Mouse (Mus musculus) intestine, postnatal 0 days (tissue): ENCODE measurements around the gene Gba. TPM values are rescaled to one million over a fixed set of nuclear protein-coding genes. Genes with fewer than 3 reads are reported as not detected.

ENCODE experiments used
- ATAC-seq: fragments of 200-750 bp; cut with Nextera tagmentation; 2 replicates; pipeline ENCODE4 v1.8.0; 2017; ENCODE audit warnings: mild to moderate bottlenecking, moderate TSS enrichment, moderate library complexity
- H3K27ac ChIP-seq: fragments of 300-500 bp; sonication (generic); 2 replicates; pipeline ENCODE4 v1.5.1; 2014; ENCODE audit warnings: mild to moderate bottlenecking, low read depth, low read length, moderate library complexity
- H3K27me3 ChIP-seq: fragments of 300-500 bp; sonication (generic); replicated peaks from 2 replicates; pipeline ENCODE4 v1.6.1; 2014; ENCODE audit warnings: low read length, mixed read lengths; ENCODE audit not compliant: control insufficient read depth, insufficient read depth
- H3K36me3 ChIP-seq: fragments of 300-500 bp; sonication (generic); 2 replicates; pipeline ENCODE4 v1.6.1; 2014; ENCODE audit warnings: mild to moderate bottlenecking, moderate library complexity; ENCODE audit not compliant: control insufficient read depth, insufficient read depth
- H3K4me1 ChIP-seq: fragments of 300-500 bp; sonication (generic); replicated peaks from 2 replicates; pipeline ENCODE4 v1.6.1; 2014; ENCODE audit warnings: antibody characterized with exemption, low read length, mixed read lengths; ENCODE audit not compliant: control insufficient read depth, insufficient read depth
- H3K4me2 ChIP-seq: fragments of 300-500 bp; sonication (generic); replicated peaks from 2 replicates; pipeline ENCODE4 v1.6.1; 2014; ENCODE audit warnings: low read depth, mild to moderate bottlenecking, moderate library complexity
- H3K4me3 ChIP-seq: fragments of 300-500 bp; sonication (generic); 2 replicates; pipeline ENCODE4 v1.5.1; 2014; ENCODE audit warnings: low read depth, low read length
- H3K9ac ChIP-seq: fragments of 300-500 bp; sonication (generic); 2 replicates; pipeline ENCODE4 v1.6.1; 2014; ENCODE audit warnings: mild to moderate bottlenecking, low read depth, low read length
- H3K9me3 ChIP-seq: fragments of 300-500 bp; sonication (generic); 2 replicates; pipeline ENCODE4 v1.6.1; 2016; ENCODE audit warnings: mixed run types; ENCODE audit not compliant: control insufficient read depth
- CTCF ChIP-seq: sonication (generic); IDR thresholded peaks from 2 replicates; pipeline ENCODE4 v1.5.1; 2016; ENCODE audit warnings: low read depth, mild to moderate bottlenecking, control low read depth, antibody characterized with exemption, moderate library complexity
- WGBS: fragments of 180-500 bp; shearing (Covaris S2); extraction: QIAGEN DNeasy Blood & Tissue Kit; methylation state at CpG from one replicate; pipeline ENCODE4 v1.1.7; 2014; 5-methylcytosine and 5-hydroxymethylcytosine counted together
- polyA plus RNA-seq: library from polyadenylated mRNA; unstranded; fragments of >200 nt; fragmentation: Nextera tagmentation; extraction: Ambion mirVana; gene quantifications from 2 replicates; pipeline ENCODE4 v1.2.1, GENCODE M21; 2015

The Gba gene
- polyA plus RNA-seq, 1 experiment from 2014 or later: 140 TPM

- Histone ChIP-seq H3K9me3 (no peaks in the 10 kb centered on the region), H3K36me3 (no peaks in the 10 kb centered on the region; the same call in 1 of the 2 replicates), H3K4me2 (no peak overlapping the region), H3K27me3 (no peaks in the 10 kb centered on the region), H3K4me3 (no peak overlapping the region), H3K9ac (no peak overlapping the region), H3K27ac (no peak overlapping the region), H3K4me1 (0 out of 2 replicates have a peak, but pooled peaks cover 7% of the 10 kb centered on the region)
- 88% methylated on average over 21 of the region's 21 CpGs for WGBS
- ATAC-seq: no peak
- TF ChIP-seq CTCF: no peak
These were observed 35.0 kb downstream of the Gba start for GRCm38 (mm10) chr3:89237682-89238081.

- Histone ChIP-seq H3K4me2 (peak overlapping the region; percentile 57), H3K9ac (no peak overlapping the region), H3K27me3 (no peaks in the 10 kb centered on the region), H3K36me3 (no peaks in the 10 kb centered on the region; the same call in 1 of the 2 replicates), H3K4me1 (0 out of 2 replicates have a peak, but pooled peaks cover 7% of the 10 kb centered on the region), H3K27ac (peak overlapping the region; percentile 15; the same call in 1 of the 2 replicates), H3K4me3 (no peak overlapping the region), H3K9me3 (no peaks in the 10 kb centered on the region)
- 30% methylated on average over 11 of the region's 12 CpGs for WGBS
- no peak for TF ChIP-seq CTCF
- peak; percentile 56 for ATAC-seq
These were observed 35.8 kb downstream of the Gba start for GRCm38 (mm10) chr3:89238494-89238893.

DNA sequence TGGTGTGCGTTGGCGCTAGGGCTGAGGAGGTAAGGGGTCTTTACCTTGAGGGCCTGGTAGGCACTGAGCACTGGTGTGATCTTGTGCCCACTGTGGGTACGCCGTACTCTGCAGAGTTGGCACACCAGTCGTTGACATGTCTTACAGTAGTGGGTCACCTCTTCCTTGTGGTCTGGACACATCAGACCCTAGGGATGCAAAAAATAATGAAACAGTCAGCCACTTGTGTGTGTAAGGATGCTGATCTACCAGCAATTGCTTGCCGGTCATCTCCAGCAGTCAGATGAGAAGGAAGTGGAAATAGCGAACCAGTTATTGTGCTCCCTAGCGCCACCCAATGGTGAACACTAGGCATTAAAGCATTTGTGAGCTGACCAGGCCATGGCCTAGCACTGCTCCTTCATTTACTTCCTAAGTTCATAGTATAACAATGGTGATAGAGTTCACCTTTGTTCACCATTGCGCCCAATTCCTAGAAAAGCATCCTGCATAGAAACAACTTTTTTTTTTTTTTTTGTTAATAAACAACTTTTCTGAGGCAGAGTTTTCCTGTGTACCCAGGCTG lies 39.7 kb downstream of the Gba start:
- H3K4me2 ChIP-seq: no peak overlapping the region
- no peaks in the 10 kb centered on the region for H3K9me3 ChIP-seq
- peak; percentile 89 for TF ChIP-seq CTCF
- no peak overlapping the region for H3K27ac ChIP-seq
- no peaks in the 10 kb centered on the region; the same call in 1 of the 2 replicates for H3K36me3 ChIP-seq
- no peak overlapping the region for H3K4me3 ChIP-seq
- H3K27me3 ChIP-seq: 0 out of 2 replicates have a peak, but pooled peaks cover 4% of the 10 kb centered on the region
- H3K4me1 ChIP-seq: peaks cover 7% of the 10 kb centered on the region; the same call in 1 of the 2 replicates
- peak; percentile 12; the same call in 1 of the 2 replicates for ATAC-seq
- 63% methylated on average over 9 of the region's 9 CpGs for WGBS
- H3K9ac ChIP-seq: no peak overlapping the region

- Histone ChIP-seq H3K4me3 (no peak overlapping the region), H3K27me3 (0 out of 2 replicates have a peak, but pooled peaks cover 4% of the 10 kb centered on the region), H3K9me3 (no peaks in the 10 kb centered on the region), H3K9ac (no peak overlapping the region), H3K4me1 (peaks cover 7% of the 10 kb centered on the region; the same call in 1 of the 2 replicates), H3K4me2 (no peak overlapping the region; the same call in 1 of the 2 replicates), H3K36me3 (no peaks in the 10 kb centered on the region; the same call in 1 of the 2 replicates), H3K27ac (no peak overlapping the region)
- peak; percentile 72 for TF ChIP-seq CTCF
- ATAC-seq: no peak
- 27% methylated on average over 14 of the region's 14 CpGs for WGBS
These were observed 40.9 kb downstream of the Gba start for GRCm38 (mm10) chr3:89243609-89244008.

GRCm38 (mm10) chr3:89244158-89244981 lies 41.6 kb downstream of the Gba start:
- peaks cover 3% of the 10 kb centered on the region; the same call in 1 of the 2 replicates for H3K36me3 ChIP-seq
- peak overlapping the region; percentile 88 for H3K4me2 ChIP-seq
- peak; percentile 48 for TF ChIP-seq CTCF
- H3K9me3 ChIP-seq: no peaks in the 10 kb centered on the region
- H3K27ac ChIP-seq: no peak overlapping the region
- ATAC-seq: no peak
- WGBS: 27% methylated on average over 25 of the region's 25 CpGs
- no peak overlapping the region for H3K9ac ChIP-seq
- H3K4me1 ChIP-seq: peaks cover 7% of the 10 kb centered on the region; the same call in 1 of the 2 replicates
- 0 out of 2 replicates have a peak, but pooled peaks cover 4% of the 10 kb centered on the region for H3K27me3 ChIP-seq
- peak overlapping the region; percentile 65 for H3K4me3 ChIP-seq

DNA sequence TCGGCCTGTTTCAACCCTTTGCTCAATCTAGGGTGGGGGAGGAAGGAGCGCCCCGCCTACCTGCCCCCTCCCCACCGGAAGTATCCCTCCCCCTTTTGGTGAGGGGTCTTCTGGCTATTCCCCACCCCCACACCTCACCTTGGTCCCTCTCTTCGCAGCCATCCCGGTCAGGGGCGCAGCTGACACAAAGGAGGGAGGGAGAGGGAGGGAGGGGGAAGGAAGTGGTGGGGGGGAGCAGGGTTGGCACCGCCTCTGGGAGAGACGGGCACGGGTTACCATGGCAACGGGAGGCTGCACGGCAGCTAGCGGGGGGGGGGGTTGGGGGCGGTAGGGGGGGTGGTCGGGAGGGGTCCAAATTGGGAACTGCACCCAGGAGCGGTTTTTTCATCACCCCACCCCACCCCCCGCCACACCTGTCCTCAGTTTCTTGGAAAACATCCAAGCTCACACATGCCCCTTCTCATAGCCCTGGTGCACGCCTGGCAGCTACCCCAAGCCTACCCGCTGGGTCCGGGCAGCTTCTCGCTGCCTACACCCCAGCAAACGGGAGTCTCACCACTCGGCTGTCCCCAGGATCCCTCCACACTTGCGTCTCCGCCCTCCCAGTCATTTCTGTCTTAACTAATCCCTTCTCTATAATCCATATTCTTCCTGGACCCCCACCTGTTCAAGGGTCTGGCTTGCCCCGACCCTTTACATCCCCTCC lies 42.4 kb downstream of the Gba start:
- H3K4me3 ChIP-seq: peak overlapping the region; percentile 65
- 2% methylated on average over 20 of the region's 26 CpGs for WGBS
- peak overlapping the region; percentile 88 for H3K4me2 ChIP-seq
- peaks cover 7% of the 10 kb centered on the region; the same call in 1 of the 2 replicates for H3K4me1 ChIP-seq
- H3K27ac ChIP-seq: no peak overlapping the region
- TF ChIP-seq CTCF: no peak
- 0 out of 2 replicates have a peak, but pooled peaks cover 4% of the 10 kb centered on the region for H3K27me3 ChIP-seq
- peaks cover 6% of the 10 kb centered on the region; the same call in 1 of the 2 replicates for H3K36me3 ChIP-seq
- no peak for ATAC-seq
- no peak overlapping the region for H3K9ac ChIP-seq
- no peaks in the 10 kb centered on the region for H3K9me3 ChIP-seq
